Mouse (Mus musculus) gonadal fat pad, adult 2 months (tissue): ENCODE measurements around the gene Smc1b. TPM values are rescaled to one million over a fixed set of nuclear protein-coding genes. Genes with fewer than 3 reads are reported as not detected.

ENCODE experiments used
- DNase-seq: peaks from one replicate; pipeline ENCODE4 v3.0.0-alpha.2; 2012; ENCODE audit warnings: low read depth
- polyA plus RNA-seq: library from polyadenylated mRNA; depleted of rRNA; stranded (reverse); fragments of >200 nt; gene quantifications from 2 replicates; pipeline ENCODE4 v1.2.3, GENCODE M21; 2012; rRNA removed

Gene Smc1b
- polyA plus RNA-seq, 1 experiment: not detected

DNA sequence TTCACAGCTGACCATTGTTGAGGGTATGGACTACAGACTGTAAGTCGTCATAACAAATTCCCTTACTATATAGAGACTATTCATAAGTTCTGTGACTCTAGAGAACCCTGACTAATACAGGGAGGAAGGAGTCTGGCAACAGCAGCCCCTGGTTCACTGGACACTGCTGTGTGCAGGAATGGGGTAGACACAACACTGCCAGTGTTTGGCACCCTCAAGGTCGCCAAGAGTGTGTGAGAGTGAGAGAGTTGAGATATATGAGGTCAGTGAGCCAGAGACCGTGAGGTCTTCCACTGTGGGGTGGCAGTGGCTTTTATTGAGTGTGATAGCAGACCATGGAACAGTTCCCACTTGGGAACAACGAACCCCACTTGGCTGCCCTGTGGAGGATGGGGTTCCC lies 105.6 kb downstream of the Smc1b start:
- no peak for DNase-seq

GRCm38 (mm10) chr15:85022211-85022610 lies 109.6 kb downstream of the Smc1b start:
- no peak for DNase-seq

GRCm38 (mm10) chr15:85016951-85017664 lies 114.7 kb downstream of the Smc1b start, which contains the start of gene Upk3a:
Upk3a (plus strand) TSS chr15:85017141.
- no peak for DNase-seq

DNA sequence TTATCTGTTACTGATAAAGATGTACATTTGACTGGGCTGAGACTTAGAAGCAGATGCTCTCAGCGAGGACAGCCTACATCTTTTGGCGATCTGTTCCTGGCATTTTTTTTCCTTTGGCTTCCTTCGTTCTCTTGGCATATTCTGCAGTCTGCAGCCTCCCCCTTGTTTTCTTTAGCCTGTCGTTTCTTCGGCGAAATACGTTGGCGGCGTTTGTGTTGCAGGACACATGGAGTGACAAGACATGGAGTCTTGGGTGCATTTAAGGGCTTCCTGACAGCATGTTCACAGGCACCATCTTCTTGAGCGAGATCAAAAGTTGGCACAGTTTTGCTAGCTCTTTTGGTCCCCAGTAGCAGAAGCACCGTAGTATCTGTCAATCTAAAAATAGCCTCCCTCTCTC lies 116.0 kb downstream of the Smc1b start:
- DNase-seq: no peak

Other genes starting within 250 kb of the Smc1b start
- gene Gm29666, start 211.9 kb downstream of the Smc1b start, polyA plus RNA-seq: 0.23 and 0.32 TPM in 2 replicates
- gene Nup50, start 208.6 kb downstream of the Smc1b start, polyA plus RNA-seq: 6.7 and 9.6 TPM in 2 replicates
- 18.6 and 22.5 TPM in 2 replicates for gene 5031439G07Rik, start 143.4 kb downstream of the Smc1b start, polyA plus RNA-seq
- 0.82 and 1.7 TPM in 2 replicates for gene Upk3a, start 114.8 kb downstream of the Smc1b start, polyA plus RNA-seq
- gene Fam118a, start 103.0 kb downstream of the Smc1b start, polyA plus RNA-seq: 13.1 and 13.6 TPM in 2 replicates
- gene Ribc2, start 114 bp upstream of the Smc1b start, polyA plus RNA-seq: 0.08 and 0.33 TPM in 2 replicates
- 50.4 and 78.5 TPM in 2 replicates for gene Fbln1, start 74.0 kb upstream of the Smc1b start, polyA plus RNA-seq
- gene Atxn10, start 204.3 kb upstream of the Smc1b start, polyA plus RNA-seq: 80.2 and 103 TPM in 2 replicates